Mouse (Mus musculus) brain, embryonic 14.5 days (tissue): ENCODE data around the gene Gm572.

Experiments used
- CTCF ChIP-seq: fragments of 200-500 bp; IDR thresholded peaks from 2 replicates; pipeline ENCODE4 v1.5.1; 2012; ENCODE audit warnings: inconsistent platforms, mild to moderate bottlenecking, moderate library complexity, borderline replicate concordance; ENCODE audit not compliant: insufficient read depth, insufficient read length; ENCODE audit errors: extremely low read depth
- POLR2A ChIP-seq: fragments of 200-500 bp; IDR thresholded peaks from 2 replicates; pipeline ENCODE4 v1.6.1; 2012; ENCODE audit warnings: mild to moderate bottlenecking, inconsistent platforms, borderline replicate concordance; ENCODE audit not compliant: poor library complexity, insufficient read depth, insufficient read length, severe bottlenecking; ENCODE audit errors: extremely low read depth

GRCm38 (mm10) chr4:148600316-148600715, 42.8 kb upstream of the Gm572 start:
- TF ChIP-seq POLR2A (no peak), CTCF (no peak)
